Mouse (Mus musculus): ENCODE results near the gene Aarsd1.
"Not testable (repeated sequence)": the region's sequence is repeated elsewhere in the genome, so short reads cannot be mapped to it uniquely, and the experiment has no call there.

Aarsd1 gene

GRCm38 (mm10) chr11:101417101-101417855 lies at the start of gene Aarsd1:
TSS of gene Aarsd1 (minus strand) at chr11:101417615.
- peak; percentile 92 to 94 for DNase-seq

GRCm38 (mm10) chr11:101466552-101466950 lies 49.1 kb upstream of the Aarsd1 start:
- DNase-seq = not testable (repeated sequence)

- peak; percentile 51 to 62 for DNase-seq
Observed at GRCm38 (mm10) chr11:101465869-101466551, 48.6 kb upstream of the Aarsd1 start, which contains the start of gene Vat1. TSS of gene Vat1 (minus strand) at chr11:101466230.

GRCm38 (mm10) chr11:101465101-101465868 lies 47.9 kb upstream of the Aarsd1 start:
- peak in 1 of 2 experiments; percentile 16 for DNase-seq

GRCm38 (mm10) chr11:101464211-101465100 lies 47.0 kb upstream of the Aarsd1 start, which contains the start of gene Rnd2:
TSS of gene Rnd2 (plus strand) at chr11:101464999.
- no peak for DNase-seq

GRCm38 (mm10) chr11:101462583-101463440 lies 45.4 kb upstream of the Aarsd1 start:
- no peak for DNase-seq

GRCm38 (mm10) chr11:101462141-101462540 lies 44.7 kb upstream of the Aarsd1 start:
- DNase-seq = no peak

GRCm38 (mm10) chr11:101460321-101460720 lies 42.9 kb upstream of the Aarsd1 start:
- no peak for DNase-seq

- no peak for DNase-seq
Observed at GRCm38 (mm10) chr11:101459716-101460115, 42.3 kb upstream of the Aarsd1 start.

GRCm38 (mm10) chr11:101458217-101458616 lies 40.8 kb upstream of the Aarsd1 start:
- DNase-seq = no peak

- DNase-seq = no peak
Observed at GRCm38 (mm10) chr11:101457631-101458030, 40.2 kb upstream of the Aarsd1 start.

GRCm38 (mm10) chr11:101455627-101456026 lies 38.2 kb upstream of the Aarsd1 start:
- no peak for DNase-seq

GRCm38 (mm10) chr11:101454702-101455101 lies 37.3 kb upstream of the Aarsd1 start:
- DNase-seq = no peak

- DNase-seq = no peak
Observed at GRCm38 (mm10) chr11:101452093-101452774, 34.8 kb upstream of the Aarsd1 start.

GRCm38 (mm10) chr11:101451536-101451935 lies 34.1 kb upstream of the Aarsd1 start:
- no peak for DNase-seq

- DNase-seq = no peak
Observed at GRCm38 (mm10) chr11:101450394-101450793, 33.0 kb upstream of the Aarsd1 start.

GRCm38 (mm10) chr11:101449596-101449995 lies 32.2 kb upstream of the Aarsd1 start:
- DNase-seq = not testable (repeated sequence)

GRCm38 (mm10) chr11:101448899-101449298 lies 31.5 kb upstream of the Aarsd1 start:
- DNase-seq = no peak

GRCm38 (mm10) chr11:101448274-101448746 lies 30.9 kb upstream of the Aarsd1 start, which contains the start of gene Ifi35:
TSS of gene Ifi35 (plus strand) at chr11:101448407.
- DNase-seq = no peak

- no peak for DNase-seq
Observed at GRCm38 (mm10) chr11:101447786-101448185, 30.4 kb upstream of the Aarsd1 start.

All from cerebellum, postnatal 36 days (tissue).